In genomic region chr6:52208868-52209684, GRCm38 (mm10) we compare ENCODE assay signal across 10 mouse cellular contexts. TPM values are rescaled to one million over a fixed set of nuclear protein-coding genes. Genes with fewer than 3 reads are reported as not detected.
DNase-seq lines count a peak whose midpoint lies in the region; ATAC-seq and TF ChIP-seq lines count a peak whose summit lies in the region.
"Had no signal": no experiment of that assay in that cellular context is flagged by ENCODE, and none has a peak within 500 bp of the region (broad histone marks: within the 10 kb centered on the region; RNA-seq: fewer than 3 reads in every experiment).

No protein-coding gene starts in this region.

- no peak for TF ChIP-seq CTCF in spleen, adult 2 months (IDR thresholded peaks at IDR 0.05; ENCODE audit: extremely low read depth, insufficient read depth, insufficient read length, insufficient replicate concordance)

- H3K27ac ChIP-seq in spleen, adult 2 months (ENCODE audit: insufficient read depth, low read length) = no peak overlapping the region
- peak overlapping the region; percentile 85 for H3K27ac ChIP-seq in hindbrain, embryonic 14.5 days
- no peak overlapping the region for H3K27ac ChIP-seq in liver, embryonic 12.5 days
- H3K27ac ChIP-seq: macrophage had no signal

- peak overlapping the region; percentile 81 for H3K4me2 ChIP-seq in hindbrain, embryonic 14.5 days (replicated peaks)
- H3K4me2 ChIP-seq in liver, embryonic 12.5 days = peak overlapping the region; percentile 43

- peak overlapping the region; percentile 38; the same call in 1 of the 2 replicates for H3K9ac ChIP-seq in hindbrain, embryonic 14.5 days
- no peak overlapping the region for H3K9ac ChIP-seq in liver, embryonic 12.5 days

- WGBS in spleen, adult 2 months = 24% methylated on average over 18 of the region's 18 CpGs
- 6% methylated on average over 18 of the region's 18 CpGs for WGBS in hindbrain, embryonic 14.5 days
- 8% methylated on average over 18 of the region's 18 CpGs for WGBS in liver, embryonic 12.5 days (ENCODE audit: insufficient replicate concordance)

- peaks cover 3% of the 10 kb centered on the region for H3K4me1 ChIP-seq in spleen, adult 2 months (ENCODE audit: control insufficient read depth, insufficient read depth, insufficient read length)
- no peaks in the 10 kb centered on the region for H3K4me1 ChIP-seq in hindbrain, embryonic 14.5 days (replicated peaks; ENCODE audit: control insufficient read depth, insufficient read depth, low read length)
- H3K4me1 ChIP-seq in liver, embryonic 12.5 days = peaks cover 15% of the 10 kb centered on the region

- peaks cover 16% of the 10 kb centered on the region for H3K27me3 ChIP-seq in spleen, adult 2 months (ENCODE audit: control insufficient read depth, insufficient read depth, low read length)
- peaks cover 96% of the 10 kb centered on the region for H3K27me3 ChIP-seq in hindbrain, embryonic 14.5 days (ENCODE audit: control insufficient read depth, insufficient read depth, low read length)
- H3K27me3 ChIP-seq in liver, embryonic 12.5 days (replicated peaks) = peaks cover 100% of the 10 kb centered on the region

- no peaks in the 10 kb centered on the region for H3K9me3 ChIP-seq in hindbrain, embryonic 14.5 days (ENCODE audit: control insufficient read depth, low read length)
- H3K9me3 ChIP-seq in liver, embryonic 12.5 days (replicated peaks) = no peaks in the 10 kb centered on the region

- no peak for ATAC-seq in hindbrain, embryonic 14.5 days (ENCODE audit: low FRiP score)
- ATAC-seq in liver, embryonic 12.5 days = no peak

- H3K36me3 ChIP-seq in spleen, adult 2 months (ENCODE audit: control insufficient read depth, insufficient read depth, low read length) = no peaks in the 10 kb centered on the region
- H3K36me3 ChIP-seq in hindbrain, embryonic 14.5 days (replicated peaks; ENCODE audit: control insufficient read depth, insufficient read depth) = no peaks in the 10 kb centered on the region
- H3K36me3 ChIP-seq in liver, embryonic 12.5 days = no peaks in the 10 kb centered on the region

- 0 out of 2 replicates have a peak overlapping the region, but pooled peaks have one; percentile 5 for H3K4me3 ChIP-seq in spleen, adult 2 months (ENCODE audit: extremely low read depth, insufficient read depth, insufficient read length)
- peak overlapping the region; percentile 30 for H3K4me3 ChIP-seq in hindbrain, embryonic 14.5 days (replicated peaks; ENCODE audit: low read length)
- peak overlapping the region; percentile 13 for H3K4me3 ChIP-seq in liver, embryonic 12.5 days
- H3K4me3 ChIP-seq: erythroblast, embryonic 14.5 days had no signal

- TF ChIP-seq POLR2A in spleen, adult 2 months (IDR thresholded peaks at IDR 0.05; ENCODE audit: low read depth, low read length) = no peak

- DNase-seq in spleen, adult 2 months (ENCODE audit: low read depth in 1 of 2, low spot score in 2 of 2) = no peak
- no peak for DNase-seq in spleen, postnatal 14 days (ENCODE audit: low spot score in 2 of 2)
- DNase-seq in hindbrain, embryonic 14.5 days (ENCODE audit: low spot score) = no peak
- DNase-seq in testis, postnatal 14 days (ENCODE audit: low spot score) = peak; percentile 6
- no peak for DNase-seq in right cerebral cortex, postnatal 36 days (ENCODE audit: low spot score in 2 of 2)
- DNase-seq in embryo, embryonic 9.5 days (ENCODE audit: extremely low spot score) = no peak
- DNase-seq in cerebellum, adult 9-10 months = no peak

RNA-seq across cellular contexts. Expression of gene Hoxa6, which starts 0.6 kb away (rescaled TPM):
- polyA plus RNA-seq in spleen, adult 2 months (2012; rRNA removed) = 0.46 TPM in 1 of 2 replicates, not detected in the other
- 25.4 and 29.8 TPM in 2 replicates for polyA plus RNA-seq in hindbrain, embryonic 14.5 days (2014; fragmentation: Nextera tagmentation; extraction: Ambion mirVana)
- polyA plus RNA-seq in liver, embryonic 12.5 days (2016; fragmentation: Nextera tagmentation; extraction: Ambion mirVana) = 0.14 and 0.20 TPM in 2 replicates
- polyA plus RNA-seq: erythroblast, embryonic 14.5 days; macrophage had no signal

RNA-seq across cellular contexts. Expression of gene Hoxa3, which starts 4.1 kb away (rescaled TPM):
- 1.4 and 1.5 TPM in 2 replicates for polyA plus RNA-seq in spleen, adult 2 months (2012; rRNA removed)
- 21.7 and 24.9 TPM in 2 replicates for polyA plus RNA-seq in hindbrain, embryonic 14.5 days (2014; fragmentation: Nextera tagmentation; extraction: Ambion mirVana)
- 0.97 and 1.2 TPM in 2 replicates for polyA plus RNA-seq in liver, embryonic 12.5 days (2016; fragmentation: Nextera tagmentation; extraction: Ambion mirVana)
- polyA plus RNA-seq: erythroblast, embryonic 14.5 days had no signal

RNA-seq across cellular contexts. Expression of gene Gm28308, which starts 4.1 kb away (rescaled TPM):
- not detected in 2 replicates for polyA plus RNA-seq in spleen, adult 2 months (2012; rRNA removed)
- polyA plus RNA-seq in hindbrain, embryonic 14.5 days (2014; fragmentation: Nextera tagmentation; extraction: Ambion mirVana) = not detected in 2 replicates
- not detected in 2 replicates for polyA plus RNA-seq in liver, embryonic 12.5 days (2016; fragmentation: Nextera tagmentation; extraction: Ambion mirVana)
- polyA plus RNA-seq: erythroblast, embryonic 14.5 days; macrophage had no signal

RNA-seq across cellular contexts. Expression of gene Hoxa5, which starts 4.7 kb away (rescaled TPM):
- 1.3 and 1.8 TPM in 2 replicates for polyA plus RNA-seq in spleen, adult 2 months (2012; rRNA removed)
- 175 and 180 TPM in 2 replicates for polyA plus RNA-seq in hindbrain, embryonic 14.5 days (2014; fragmentation: Nextera tagmentation; extraction: Ambion mirVana)
- polyA plus RNA-seq in liver, embryonic 12.5 days (2016; fragmentation: Nextera tagmentation; extraction: Ambion mirVana) = 2.1 and 3.1 TPM in 2 replicates
- polyA plus RNA-seq: erythroblast, embryonic 14.5 days had no signal

RNA-seq across cellular contexts. Expression of gene Hoxa7, which starts 12.6 kb away (rescaled TPM):
- 0.56 and 0.79 TPM in 2 replicates for polyA plus RNA-seq in spleen, adult 2 months (2012; rRNA removed)
- 18.7 and 25.2 TPM in 2 replicates for polyA plus RNA-seq in hindbrain, embryonic 14.5 days (2014; fragmentation: Nextera tagmentation; extraction: Ambion mirVana)
- 0.74 and 0.81 TPM in 2 replicates for polyA plus RNA-seq in liver, embryonic 12.5 days (2016; fragmentation: Nextera tagmentation; extraction: Ambion mirVana)

Comparison
In these comparisons a context has a peak if more than half of its experiments do, and no peak if none do; other contexts are left out.
1. RNA of gene Hoxa6, which starts 0.6 kb away (polyA plus RNA-seq): 25.4 to 29.8 TPM in hindbrain, embryonic 14.5 days; 0.14 to 0.20 TPM in liver, embryonic 12.5 days and 0.46 TPM in spleen, adult 2 months; every median in the first group is over 10 times any median in the second.
2. Peak in every context shown above with its lines, with median percentiles within 50 percentile points of each other: H3K4me3 ChIP-seq.